ENCODE assay signal across 35 mouse cellular contexts in the genomic region with DNA sequence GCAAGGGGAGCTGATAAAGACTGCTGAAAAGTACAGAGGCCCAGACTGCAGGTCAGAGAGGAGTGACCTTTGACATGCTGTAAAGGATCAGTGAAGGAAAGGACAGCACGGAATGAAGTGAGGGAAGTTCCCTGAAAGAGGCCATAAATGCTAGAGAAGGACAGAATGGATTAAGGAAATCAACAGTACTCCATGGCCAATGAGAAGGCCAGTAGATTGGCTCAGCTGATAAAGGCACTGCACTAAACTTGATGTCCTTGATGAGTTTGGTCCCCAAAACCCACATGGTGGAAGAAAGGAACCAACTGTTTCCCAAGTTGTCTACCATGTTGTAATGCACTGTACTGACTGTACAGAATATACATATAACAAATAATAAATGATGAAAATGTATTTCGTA. TPM values are rescaled to one million over a fixed set of nuclear protein-coding genes. Genes with fewer than 3 reads are reported as not detected.
"Had no signal": no experiment of that assay in that cellular context is flagged by ENCODE, and none has a peak within 500 bp of the region (broad histone marks: within the 10 kb centered on the region; RNA-seq: fewer than 3 reads in every experiment).

No protein-coding gene starts in this region.

- ATAC-seq: liver, embryonic 12.5 days; liver, postnatal 0 days; lung, postnatal 0 days; midbrain, embryonic 13.5 days; midbrain, embryonic 15.5 days; midbrain, embryonic 16.5 days had no signal

- DNase-seq: left cerebral cortex, postnatal 4 days; liver; liver, embryonic 13.5 days; liver, postnatal 0 days; lung, adult 18-20 months; lung, adult 2 months; lung, embryonic 14.5 days; lung, postnatal 10 days; lung, postnatal 14 days; lung, postnatal 36 days; lung, postnatal 4 days; midbrain, embryonic 14.5 days had no signal

- H3K4me3 ChIP-seq: limb, embryonic 10.5 days; limb, embryonic 12.5 days; limb, embryonic 13.5 days; limb, embryonic 15.5 days; liver, embryonic 12.5 days; liver, embryonic 13.5 days; liver, embryonic 15.5 days; lung, embryonic 15.5 days; megakaryocyte, embryonic 14.5 days; midbrain, embryonic 10.5 days; midbrain, embryonic 12.5 days; midbrain, embryonic 13.5 days; midbrain, embryonic 15.5 days; myocyte had no signal

- H3K4me1 ChIP-seq: limb, embryonic 10.5 days; limb, embryonic 12.5 days; limb, embryonic 13.5 days; limb, embryonic 15.5 days; liver, embryonic 12.5 days; liver, embryonic 13.5 days; liver, embryonic 15.5 days; lung, embryonic 15.5 days; midbrain, embryonic 12.5 days; midbrain, embryonic 13.5 days; midbrain, embryonic 15.5 days had no signal

- H3K9ac ChIP-seq: limb, embryonic 12.5 days; limb, embryonic 13.5 days; limb, embryonic 15.5 days; liver, embryonic 12.5 days; liver, embryonic 13.5 days; liver, embryonic 14.5 days; liver, embryonic 15.5 days; liver, postnatal 0 days; lung, embryonic 14.5 days; lung, embryonic 15.5 days; midbrain, embryonic 12.5 days; midbrain, embryonic 13.5 days; midbrain, embryonic 15.5 days had no signal

- H3K4me2 ChIP-seq: limb, embryonic 12.5 days; limb, embryonic 13.5 days; limb, embryonic 15.5 days; liver, embryonic 11.5 days; liver, embryonic 12.5 days; liver, embryonic 13.5 days; liver, embryonic 15.5 days; lung, embryonic 14.5 days; lung, embryonic 15.5 days; midbrain, embryonic 11.5 days; midbrain, embryonic 12.5 days; midbrain, embryonic 13.5 days; midbrain, embryonic 15.5 days had no signal

- H3K27ac ChIP-seq: limb, embryonic 10.5 days; limb, embryonic 12.5 days; limb, embryonic 13.5 days; limb, embryonic 15.5 days; liver, embryonic 12.5 days; liver, embryonic 13.5 days; liver, embryonic 14.5 days; liver, embryonic 15.5 days; lung, embryonic 15.5 days; macrophage; midbrain, embryonic 10.5 days; midbrain, embryonic 12.5 days; midbrain, embryonic 13.5 days; midbrain, embryonic 15.5 days had no signal

- H3K27me3 ChIP-seq: limb, embryonic 12.5 days; limb, embryonic 13.5 days; limb, embryonic 15.5 days; liver, embryonic 12.5 days; liver, embryonic 13.5 days; liver, embryonic 15.5 days; lung, embryonic 15.5 days; megakaryocyte, embryonic 14.5 days; midbrain, embryonic 12.5 days; midbrain, embryonic 13.5 days; midbrain, embryonic 15.5 days had no signal

- H3K9me3 ChIP-seq: limb, embryonic 10.5 days; limb, embryonic 12.5 days; limb, embryonic 13.5 days; limb, embryonic 15.5 days; liver, embryonic 12.5 days; liver, embryonic 13.5 days; liver, embryonic 15.5 days; lung, embryonic 15.5 days; megakaryocyte, embryonic 14.5 days; midbrain, embryonic 10.5 days; midbrain, embryonic 12.5 days; midbrain, embryonic 13.5 days; midbrain, embryonic 15.5 days had no signal

RNA-seq across cellular contexts. Expression of gene Riiad1, which starts 46.6 kb away (rescaled TPM):
- total RNA-seq: liver, adult 2 months had no signal
- polyA plus RNA-seq: liver, adult 2 months; liver, embryonic 12.5 days; liver, embryonic 13.5 days; liver, embryonic 14.5 days; liver, postnatal 0 days had no signal

RNA-seq across cellular contexts. Expression of gene Celf3, which starts 48.6 kb away (rescaled TPM):
- total RNA-seq: liver, adult 2 months; megakaryocyte, adult 5-6 weeks; megakaryocyte-erythroid progenitor cell, adult 5-6 weeks; monocyte, adult 5-6 weeks had no signal
- polyA plus RNA-seq: liver, adult 2 months; macrophage had no signal
